Mouse (Mus musculus) liver, adult 2 months (tissue): ENCODE data around the gene Lsm10. TPM values are rescaled to one million over a fixed set of nuclear protein-coding genes. Genes with fewer than 3 reads are reported as not detected.

ENCODE experiments used
- DNase-seq: peaks from one replicate; pipeline ENCODE4 v3.0.0-alpha.2; 2011; ENCODE audit warnings: low read depth, low spot score; ENCODE audit errors: extremely low read depth
- H3K27ac ChIP-seq: fragments of 200-500 bp; replicated peaks from 2 replicates; pipeline ENCODE4 v1.5.1; 2012; ENCODE audit warnings: low read depth, mild to moderate bottlenecking, control low read depth, inconsistent platforms, low read length; ENCODE audit not compliant: insufficient read depth
- H3K27me3 ChIP-seq: fragments of 200-500 bp; 2 replicates; pipeline ENCODE4 v1.6.1; 2012; ENCODE audit warnings: mild to moderate bottlenecking, moderate library complexity, low read length, inconsistent platforms; ENCODE audit not compliant: control insufficient read depth, insufficient read depth
- H3K36me3 ChIP-seq: fragments of 200-500 bp; 2 replicates; pipeline ENCODE4 v1.6.1; 2012; ENCODE audit warnings: low read length, inconsistent platforms; ENCODE audit not compliant: control insufficient read depth, insufficient read depth
- H3K4me1 ChIP-seq: fragments of 200-500 bp; 2 replicates; pipeline ENCODE4 v1.6.1; 2011; ENCODE audit warnings: low read length; ENCODE audit not compliant: control insufficient read depth, insufficient read depth
- H3K4me3 ChIP-seq: fragments of 200-500 bp; 2 replicates; pipeline ENCODE4 v1.5.1; 2011; ENCODE audit warnings: low read depth, mild to moderate bottlenecking, control low read depth, low read length, moderate library complexity; ENCODE audit not compliant: insufficient read depth
- H3K79me2 ChIP-seq: fragments of 200-500 bp; 2 replicates; pipeline ENCODE4 v1.6.1; 2012; ENCODE audit warnings: inconsistent platforms, mild to moderate bottlenecking, low read length, moderate library complexity; ENCODE audit not compliant: control insufficient read depth, insufficient read depth
- H3K9ac ChIP-seq: fragments of 200-500 bp; 2 replicates; pipeline ENCODE4 v1.6.1; 2012; ENCODE audit warnings: low read depth, mild to moderate bottlenecking, control low read depth, inconsistent platforms, low read length
- CTCF ChIP-seq: fragments of 200-500 bp; IDR thresholded peaks from 2 replicates; pipeline ENCODE4 v1.5.1; 2011; ENCODE audit warnings: low read depth, low read length, control low read depth
- POLR2A ChIP-seq: fragments of 200-500 bp; IDR thresholded peaks from 2 replicates; pipeline ENCODE4 v1.6.1; 2011; ENCODE audit warnings: low read length, control low read depth; ENCODE audit not compliant: insufficient read depth; ENCODE audit errors: extremely low read depth
- WGBS: fragments of 180-500 bp; shearing (Covaris S2); methylation state at CpG from one replicate; pipeline ENCODE4 v1.1.7; 2018; 5-methylcytosine and 5-hydroxymethylcytosine counted together
- polyA plus RNA-seq: library from polyadenylated mRNA; depleted of rRNA; stranded (reverse); fragments of >200 nt; gene quantifications from 2 replicates; pipeline ENCODE4 v1.2.3, GENCODE M21; 2012
- total RNA-seq: library from RNA; depleted of rRNA; stranded (reverse); fragments of >200 nt; gene quantifications from 2 replicates; pipeline ENCODE4 v1.2.3, GENCODE M21; 2014

The Lsm10 gene
- total and polyA plus RNA-seq, 2 experiments: 20.0 to 28.4 TPM

GRCm38 (mm10) chr4:126119051-126119450 lies 22.6 kb downstream of the Lsm10 start:
- no peak for TF ChIP-seq CTCF
- no peak for TF ChIP-seq POLR2A
- Histone ChIP-seq H3K4me1 (peaks cover 27% of the 10 kb centered on the region), H3K27ac (no peak overlapping the region), H3K79me2 (peaks cover 37% of the 10 kb centered on the region; the same call in 1 of the 2 replicates), H3K4me3 (no peak overlapping the region), H3K36me3 (peaks cover 7% of the 10 kb centered on the region; the same call in 1 of the 2 replicates), H3K27me3 (no peaks in the 10 kb centered on the region), H3K9ac (no peak overlapping the region)
- WGBS: 48% methylated on average over 1 of the region's 1 CpGs
- peak; percentile 40 for DNase-seq

- DNase-seq: peak; percentile 67
- 68% methylated on average over 5 of the region's 5 CpGs for WGBS
- Histone ChIP-seq H3K9ac (no peak overlapping the region), H3K36me3 (peaks cover 12% of the 10 kb centered on the region; the same call in 1 of the 2 replicates), H3K79me2 (peaks cover 32% of the 10 kb centered on the region; the same call in 1 of the 2 replicates), H3K27ac (no peak overlapping the region), H3K27me3 (no peaks in the 10 kb centered on the region), H3K4me3 (no peak overlapping the region), H3K4me1 (peaks cover 20% of the 10 kb centered on the region)
- no peak for TF ChIP-seq CTCF
- no peak for TF ChIP-seq POLR2A
These were observed 23.6 kb downstream of the Lsm10 start for GRCm38 (mm10) chr4:126120052-126120451.

GRCm38 (mm10) chr4:126120506-126120905 lies 24.1 kb downstream of the Lsm10 start:
- H3K27me3 ChIP-seq: no peaks in the 10 kb centered on the region
- H3K27ac ChIP-seq: no peak overlapping the region
- TF ChIP-seq POLR2A (no peak), CTCF (no peak)
- WGBS: 57% methylated on average over 2 of the region's 2 CpGs
- peaks cover 31% of the 10 kb centered on the region; the same call in 1 of the 2 replicates for H3K79me2 ChIP-seq
- no peak overlapping the region for H3K4me3 ChIP-seq
- peaks cover 16% of the 10 kb centered on the region for H3K4me1 ChIP-seq
- peaks cover 14% of the 10 kb centered on the region; the same call in 1 of the 2 replicates for H3K36me3 ChIP-seq
- no peak overlapping the region for H3K9ac ChIP-seq
- no peak for DNase-seq

GRCm38 (mm10) chr4:126123309-126124040 lies 27.1 kb downstream of the Lsm10 start:
- DNase-seq: no peak
- Histone ChIP-seq H3K4me1 (peaks cover 2% of the 10 kb centered on the region; the same call in 1 of the 2 replicates), H3K27ac (no peak overlapping the region), H3K36me3 (peaks cover 30% of the 10 kb centered on the region; the same call in 1 of the 2 replicates), H3K79me2 (peaks cover 12% of the 10 kb centered on the region; the same call in 1 of the 2 replicates), H3K4me3 (no peak overlapping the region), H3K9ac (no peak overlapping the region), H3K27me3 (no peaks in the 10 kb centered on the region)
- 66% methylated on average over 10 of the region's 10 CpGs for WGBS
- no peak for TF ChIP-seq CTCF
- TF ChIP-seq POLR2A: no peak

- peak overlapping the region; percentile 65; the same call in 1 of the 2 replicates for H3K27ac ChIP-seq
These were observed 34.1 kb downstream of the Lsm10 start for GRCm38 (mm10) chr4:126130502-126130901.

More at GRCm38 (mm10) chr4:126130502-126130901, 34.1 kb downstream of the Lsm10 start:
- no peaks in the 10 kb centered on the region for H3K27me3 ChIP-seq
- no peak overlapping the region for H3K9ac ChIP-seq
- no peak for TF ChIP-seq CTCF
- no peak for TF ChIP-seq POLR2A
- WGBS: 75% methylated on average over 11 of the region's 11 CpGs
- peaks cover 4% of the 10 kb centered on the region; the same call in 1 of the 2 replicates for H3K4me1 ChIP-seq
- no peak overlapping the region for H3K4me3 ChIP-seq
- H3K36me3 ChIP-seq: peaks cover 50% of the 10 kb centered on the region
- H3K79me2 ChIP-seq: no peaks in the 10 kb centered on the region
- peak; percentile 34 for DNase-seq
